Mouse (Mus musculus): ENCODE data around the gene Rnf223.

The Rnf223 gene

DNA sequence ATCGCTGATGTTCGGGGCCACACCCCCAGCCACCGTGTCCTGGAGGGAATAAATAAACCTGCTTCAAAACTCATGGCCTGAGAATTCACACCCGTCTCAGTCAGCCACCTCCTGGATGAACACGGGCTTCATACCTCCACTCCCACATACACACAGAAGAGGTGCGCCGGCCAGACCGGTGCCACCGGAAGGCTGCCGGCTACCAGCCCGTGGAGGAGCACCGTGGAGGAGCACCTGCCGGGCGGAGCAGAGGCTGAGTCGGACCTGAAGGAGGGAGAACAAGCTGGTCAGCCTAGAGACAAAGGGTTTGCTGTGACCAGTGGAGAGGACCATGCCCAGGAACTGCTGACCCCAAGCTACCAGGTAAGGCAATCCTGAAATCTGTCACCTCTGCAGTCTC lies at the start of gene Rnf223:
TSS of gene Rnf223 (plus strand) at position 78 of the 400 bp plus-strand sequence.
- no peak for DNase-seq

DNA sequence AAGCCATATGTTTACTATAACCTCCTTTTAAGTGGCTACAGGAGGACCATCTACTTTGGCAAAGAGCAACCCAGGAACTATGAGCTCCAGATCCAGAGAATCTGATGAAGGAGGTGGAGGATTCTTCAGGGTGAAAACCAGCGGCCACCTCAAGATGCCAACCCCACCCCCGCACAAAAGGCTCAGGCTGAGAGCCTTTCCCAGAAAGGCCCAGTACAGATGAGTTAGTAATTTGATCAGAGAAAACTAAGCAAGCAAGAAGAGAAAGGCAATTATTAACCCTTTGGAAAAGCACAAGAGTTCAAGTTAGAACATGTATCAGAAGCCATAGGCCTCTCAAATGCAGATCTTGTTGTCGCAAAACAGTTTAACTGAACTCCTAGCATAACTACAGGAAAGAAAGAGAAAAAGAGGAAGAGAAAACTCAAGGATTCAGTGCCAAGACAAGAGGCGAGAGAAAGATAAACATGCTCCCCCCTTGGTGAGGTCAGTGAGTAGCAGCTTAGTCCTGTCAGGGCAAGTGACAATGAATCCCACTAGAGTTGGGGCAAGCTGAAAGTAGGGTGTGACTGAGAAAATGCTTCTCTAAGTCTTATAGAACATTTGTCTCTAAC lies 47.6 kb upstream of the Rnf223 start:
- no peak for DNase-seq

DNA sequence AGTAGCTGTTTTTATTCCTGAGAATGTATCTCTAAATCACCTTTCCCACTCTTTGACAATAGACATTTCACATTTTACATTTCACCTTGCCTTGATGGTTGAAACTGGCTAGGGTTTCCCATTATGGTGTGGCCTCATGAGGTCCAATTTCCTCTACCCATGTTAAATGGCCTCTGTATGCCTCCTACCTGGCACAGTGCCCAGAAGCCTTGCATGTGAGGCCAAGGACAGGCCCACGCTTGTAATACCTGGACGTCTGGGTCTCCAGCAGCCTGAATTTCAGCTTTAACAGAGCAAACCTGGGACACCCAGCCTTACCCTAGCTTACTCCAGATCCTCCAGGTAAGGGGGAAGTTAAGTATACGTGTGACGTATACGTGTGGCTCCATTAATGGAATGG lies 47.0 kb upstream of the Rnf223 start:
- no peak for DNase-seq

DNA sequence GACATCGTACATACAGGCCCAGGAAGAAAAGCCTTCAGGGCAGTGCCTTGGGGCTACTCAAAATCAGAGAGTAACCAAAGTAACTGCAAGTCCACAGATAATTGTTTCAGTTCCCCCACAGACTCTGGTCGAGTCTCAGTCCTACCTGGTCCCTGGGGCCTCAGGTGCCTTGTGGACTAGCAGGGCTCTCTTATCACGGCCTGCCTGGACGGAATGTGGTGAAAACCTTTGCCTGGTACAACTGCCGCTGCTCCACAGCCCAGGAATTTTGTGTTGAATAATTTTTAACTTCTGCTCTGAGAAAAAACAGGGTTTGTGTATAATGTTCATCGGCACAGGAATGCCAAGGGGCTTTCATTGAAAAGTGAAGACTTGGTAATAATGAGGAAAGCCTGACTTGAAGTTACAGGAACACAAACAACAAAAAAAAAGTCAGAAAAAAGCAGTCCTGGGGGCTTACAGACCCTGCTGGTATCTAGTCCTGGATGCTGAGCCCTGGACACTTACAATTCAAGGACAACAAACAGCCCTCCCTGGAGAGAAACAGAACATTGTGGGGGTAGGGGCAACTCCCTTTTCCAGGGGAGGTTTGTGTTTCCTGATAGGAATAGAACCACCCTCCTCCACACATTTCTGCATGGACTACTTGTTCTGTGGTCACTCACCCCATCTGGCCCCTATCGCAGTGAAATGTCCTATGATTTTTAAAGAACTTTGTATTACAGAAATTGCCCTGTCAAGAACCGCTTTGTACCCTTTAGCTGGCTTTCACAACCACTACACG lies 46.0 kb upstream of the Rnf223 start:
- no peak for DNase-seq

- DNase-seq, result no peak
Measured at GRCm38 (mm10) chr4:156085256-156085655, 45.1 kb upstream of the Rnf223 start.

DNA sequence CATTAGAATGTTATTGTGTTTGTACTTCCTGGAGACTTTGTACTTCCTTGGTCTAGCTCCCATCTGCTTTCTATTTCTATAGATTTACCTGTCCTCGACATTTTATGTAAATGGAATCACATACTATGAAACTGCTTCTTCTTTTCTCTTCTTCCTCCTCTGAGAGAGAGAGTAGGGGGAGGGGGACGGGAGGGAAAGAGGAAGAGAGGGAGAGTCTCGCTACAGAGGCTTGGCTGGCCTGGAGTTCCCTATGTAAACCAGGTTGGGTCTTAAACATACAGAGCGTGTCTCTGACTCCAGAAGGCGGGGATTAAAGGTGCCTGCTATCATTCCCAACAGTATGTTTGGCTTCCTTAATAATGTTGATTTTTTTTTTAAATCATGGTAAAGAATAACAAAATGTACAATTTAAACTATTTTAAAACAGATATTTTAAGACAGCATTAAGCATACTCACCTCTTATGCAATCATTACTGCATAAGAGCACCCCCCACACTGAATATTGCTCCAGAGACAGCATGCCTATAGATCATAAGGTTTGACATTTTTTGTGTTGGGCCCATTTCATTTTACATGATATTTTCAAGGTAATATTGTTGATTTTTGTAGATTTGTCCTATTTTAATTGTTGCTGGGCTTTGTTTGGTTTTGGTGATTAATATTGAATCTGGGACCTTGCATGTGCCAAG lies 42.8 kb upstream of the Rnf223 start:
- DNase-seq, result no peak

DNA sequence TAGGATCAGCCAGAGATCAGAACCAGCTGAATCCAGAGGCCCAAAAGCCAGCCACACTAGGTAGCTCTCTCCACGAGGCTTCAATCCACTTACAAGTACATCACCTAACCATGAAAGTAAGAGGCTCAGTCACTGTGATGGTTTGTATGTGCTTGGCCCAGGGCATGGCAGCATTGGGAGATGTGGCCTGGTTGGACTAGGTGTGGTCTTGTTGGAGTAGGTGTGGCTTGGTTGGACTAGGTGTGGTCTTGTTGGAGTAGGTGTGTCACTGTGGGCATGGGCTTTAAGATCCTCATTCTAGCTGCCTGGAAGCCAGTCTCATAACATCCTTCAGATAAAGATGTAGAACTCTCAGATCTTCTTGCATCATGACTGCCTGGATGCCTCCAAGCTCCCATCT lies 39.1 kb upstream of the Rnf223 start:
- no peak for DNase-seq

DNA sequence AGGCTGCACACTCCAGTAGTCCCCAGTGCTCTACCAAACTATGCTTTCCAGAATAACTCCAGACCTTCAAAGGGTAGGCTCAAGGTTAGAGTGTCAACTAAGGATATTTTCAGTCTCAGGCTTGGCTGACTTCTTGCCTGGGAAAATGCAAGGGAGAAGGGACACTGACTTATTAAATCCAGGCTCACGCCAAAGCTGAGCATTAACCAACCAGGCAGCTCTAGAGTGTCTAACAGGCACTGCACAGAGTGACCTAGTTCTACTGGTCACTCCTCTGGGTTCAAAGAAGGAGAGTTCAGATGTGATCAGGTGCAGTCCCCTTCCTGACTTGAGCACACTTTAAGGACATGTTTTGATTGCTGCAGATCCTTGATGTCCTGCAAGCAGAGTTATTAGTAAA lies 37.5 kb upstream of the Rnf223 start:
- DNase-seq, result no peak

GRCm38 (mm10) chr4:156093758-156094157 lies 36.6 kb upstream of the Rnf223 start:
- no peak for DNase-seq

DNA sequence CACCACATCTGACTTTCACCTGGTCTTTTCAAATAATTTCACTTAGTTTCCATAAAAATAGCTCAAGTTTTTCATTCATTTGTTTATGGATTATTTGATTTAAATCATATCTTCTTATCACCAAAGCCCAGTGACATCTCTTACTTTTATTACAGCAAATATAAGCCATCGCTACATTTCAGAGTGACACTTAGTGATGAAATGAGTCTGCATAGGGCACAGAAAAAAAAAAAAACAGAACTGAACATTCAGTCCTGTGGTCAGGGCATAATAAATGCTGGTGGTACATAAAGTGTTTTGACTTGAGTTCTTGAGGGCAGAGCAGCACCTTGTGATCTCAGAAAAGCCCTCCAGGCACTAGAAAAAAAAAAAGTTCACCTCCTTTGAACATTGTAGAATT lies 34.1 kb upstream of the Rnf223 start:
- DNase-seq, result no peak

DNA sequence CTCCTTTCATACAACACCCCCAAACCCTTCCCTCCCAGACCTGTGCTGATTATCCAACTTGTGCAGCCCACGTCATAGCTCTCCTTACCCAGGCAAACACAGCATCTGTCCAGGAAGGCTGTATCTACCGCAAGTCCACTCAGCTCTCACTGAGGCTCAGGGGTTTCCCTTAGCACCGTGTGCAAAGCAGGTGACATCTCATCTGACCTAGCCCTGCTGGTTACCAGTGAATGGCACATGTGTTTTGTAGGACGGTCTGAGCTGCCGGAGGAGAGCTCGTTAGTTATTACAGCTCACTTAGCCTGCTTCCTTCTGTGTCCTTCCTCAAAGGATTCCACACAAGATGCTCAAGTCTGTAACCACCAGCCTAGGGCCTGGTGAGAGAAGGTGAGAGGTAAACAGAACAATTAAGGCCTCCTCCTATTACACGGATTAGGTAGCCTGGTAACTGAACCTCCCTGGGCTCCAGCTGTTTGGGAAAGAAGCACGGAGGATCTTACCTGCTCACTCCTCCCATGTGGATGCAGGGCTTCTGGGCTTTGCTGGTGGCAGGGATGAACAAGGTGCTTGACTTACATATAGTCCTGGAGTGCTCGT lies 32.4 kb upstream of the Rnf223 start:
- DNase-seq, result no peak

DNA sequence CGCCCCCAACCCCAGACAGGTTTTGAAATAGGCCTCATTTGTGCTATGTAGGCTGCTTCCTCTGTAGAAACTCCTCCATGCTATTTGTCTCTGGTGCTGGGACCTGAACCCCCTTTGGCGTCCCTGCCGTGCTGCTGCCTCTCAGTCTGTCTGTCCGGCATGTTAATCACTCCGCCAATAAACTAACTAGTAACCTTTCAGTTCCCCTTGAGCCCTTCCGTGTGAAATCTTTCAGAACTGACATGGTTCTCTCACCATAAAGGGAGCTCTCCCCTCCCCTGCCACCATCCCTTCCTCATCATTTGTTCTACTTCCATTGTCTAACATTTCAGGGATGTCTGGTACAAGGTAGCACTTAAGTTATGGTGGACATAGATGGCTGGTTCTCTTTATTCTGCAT lies 30.9 kb upstream of the Rnf223 start:
- no peak for DNase-seq

- no peak for DNase-seq
Measured at GRCm38 (mm10) chr4:156100501-156100900, 29.8 kb upstream of the Rnf223 start.

- no peak for DNase-seq
Measured at GRCm38 (mm10) chr4:156101481-156101903, 28.8 kb upstream of the Rnf223 start.

DNA sequence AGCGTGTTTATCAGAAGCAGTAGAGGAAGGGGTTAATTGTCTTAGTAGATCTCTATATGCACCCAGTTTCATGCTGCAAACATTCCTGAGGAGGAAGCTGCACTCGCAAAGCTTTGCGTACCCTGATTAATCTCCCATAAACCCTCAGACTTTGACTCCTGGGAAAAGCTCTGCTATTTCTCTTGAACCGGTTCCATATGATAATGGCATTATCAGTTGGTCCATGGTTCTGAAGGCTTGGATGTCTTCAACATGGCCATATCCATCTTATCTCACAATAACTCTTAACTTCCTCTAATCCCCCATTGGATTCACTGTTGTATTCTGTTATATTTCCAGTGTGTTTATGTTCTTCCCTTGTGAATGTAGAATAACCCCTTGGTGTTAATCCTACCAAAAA lies 27.0 kb upstream of the Rnf223 start:
- DNase-seq, result no peak

GRCm38 (mm10) chr4:156108606-156109546 lies 21.4 kb upstream of the Rnf223 start:
- DNase-seq, result peak; percentile 16 to 26

- DNase-seq, result peak; percentile 95
Measured at GRCm38 (mm10) chr4:156109570-156110331, 20.6 kb upstream of the Rnf223 start, which contains the start of gene 9430015G10Rik. Gene 9430015G10Rik (plus strand): TSS chr4:156109982.

- DNase-seq, result no peak
Measured at GRCm38 (mm10) chr4:156124077-156124476, 6.2 kb upstream of the Rnf223 start.

DNA sequence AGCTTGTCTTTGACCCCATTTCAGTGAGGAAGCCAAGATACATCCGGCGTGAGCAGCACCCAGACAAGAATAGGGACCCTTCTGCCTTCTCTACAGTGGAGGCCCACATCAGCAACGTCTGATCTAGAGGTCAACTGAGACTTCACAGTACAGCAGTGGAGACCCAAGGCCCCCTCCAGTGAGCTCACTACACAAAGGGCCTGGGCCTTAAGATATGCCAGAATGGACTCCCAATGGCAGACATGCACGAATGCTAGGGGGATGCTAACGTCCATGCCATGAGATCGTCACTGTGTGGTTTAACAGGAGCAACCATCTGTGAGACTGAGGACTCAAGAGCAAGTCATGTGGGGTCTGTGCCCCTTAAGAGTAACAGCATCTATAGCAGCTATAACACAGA lies 4.9 kb upstream of the Rnf223 start:
- DNase-seq, result no peak

DNA sequence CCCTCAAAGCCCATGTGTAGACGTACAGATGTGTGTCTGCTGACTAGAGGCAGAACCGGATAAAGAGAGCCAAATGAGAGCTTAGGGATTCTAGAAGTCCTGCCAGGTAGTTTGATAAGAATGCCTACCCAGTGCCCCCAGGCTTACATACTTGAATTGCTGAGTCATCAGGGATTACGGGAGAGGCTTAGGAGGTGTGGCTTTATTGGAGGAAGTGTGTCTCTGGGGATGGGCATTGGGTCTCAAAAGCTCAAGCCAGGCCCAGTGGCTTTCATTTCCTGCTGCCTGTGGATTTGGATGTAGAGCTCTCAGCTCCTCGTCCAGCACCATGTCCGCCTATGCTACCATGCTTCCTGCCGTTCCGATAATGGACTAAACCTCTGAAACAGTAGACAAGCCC lies 3.5 kb upstream of the Rnf223 start:
- DNase-seq, result no peak

DNA sequence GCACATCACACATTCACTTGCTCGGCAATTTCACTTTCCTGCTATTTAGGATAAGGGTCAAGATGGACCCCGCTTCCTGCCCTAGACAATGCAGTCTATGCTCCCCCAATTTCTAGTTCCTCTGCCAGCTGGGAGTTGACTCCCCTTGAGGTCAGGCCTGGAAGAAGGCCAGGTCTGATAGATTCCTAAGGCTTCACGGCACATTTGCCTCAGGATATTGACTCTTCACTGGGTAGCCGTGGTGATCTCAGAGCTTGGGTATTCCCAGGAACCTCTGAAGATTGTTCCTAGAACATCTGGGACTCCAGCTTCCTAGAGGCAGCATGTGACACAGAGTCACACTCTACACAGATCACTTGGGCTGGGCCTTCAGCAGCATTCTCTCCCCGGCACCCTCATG lies 1.6 kb upstream of the Rnf223 start:
- DNase-seq, result no peak

- DNase-seq, result no peak
Measured at GRCm38 (mm10) chr4:156130940-156131339, 627 bp downstream of the Rnf223 start.

Measured in spleen, adult 18-20 months (tissue).